24 mouse cellular contexts compared by ENCODE assay signal in the genomic region with DNA sequence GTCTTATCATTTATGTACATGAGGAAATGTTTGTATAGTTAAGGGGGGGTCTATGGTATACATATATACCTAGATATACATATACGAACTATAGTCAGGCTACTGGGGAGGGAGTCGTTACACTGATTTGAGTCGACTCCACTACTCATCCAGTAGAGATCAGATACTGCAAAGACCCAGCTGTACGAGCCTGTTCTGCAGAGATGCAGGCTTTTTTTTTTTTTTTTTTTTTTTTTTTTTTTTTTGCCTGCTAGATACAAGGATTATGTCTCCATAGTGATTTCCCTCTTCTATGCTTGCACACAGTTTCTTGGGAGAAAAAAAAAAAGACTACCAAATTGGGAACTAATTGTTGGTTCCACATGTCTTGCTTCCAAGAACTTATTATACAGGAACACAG.
DNase-seq lines count a peak whose midpoint lies in the region; ATAC-seq and TF ChIP-seq lines count a peak whose summit lies in the region.
"Had no signal": no experiment of that assay in that cellular context is flagged by ENCODE, and none has a peak within 500 bp of the region (broad histone marks: within the 10 kb centered on the region; RNA-seq: fewer than 3 reads in every experiment).

No protein-coding gene starts in this region.

- H3K4me2 ChIP-seq in forebrain, postnatal 0 days (ENCODE audit: low read depth): no peak overlapping the region
- no peak overlapping the region for H3K4me2 ChIP-seq in forebrain, embryonic 11.5 days (ENCODE audit: low read depth, low read length, severe bottlenecking)
- no peak overlapping the region for H3K4me2 ChIP-seq in midbrain, embryonic 14.5 days (ENCODE audit: low read length)
- no peak overlapping the region for H3K4me2 ChIP-seq in midbrain, postnatal 0 days (ENCODE audit: low read depth, low read length, poor library complexity, severe bottlenecking)
- H3K4me2 ChIP-seq: embryonic facial prominence, embryonic 12.5 days; forebrain, embryonic 12.5 days; heart, embryonic 11.5 days; hindbrain, embryonic 13.5 days had no signal

- DNase-seq in forebrain, postnatal 0 days: no peak
- DNase-seq in forebrain, embryonic 11.5 days (ENCODE audit: low spot score): no peak
- DNase-seq in layer of hippocampus, adult 2 months (ENCODE audit: low spot score in 2 of 2): no peak
- no peak for DNase-seq in layer of hippocampus, postnatal 10 days (ENCODE audit: low spot score in 2 of 2)
- DNase-seq in midbrain, embryonic 14.5 days: peak; percentile 33
- no peak for DNase-seq in midbrain, postnatal 0 days (ENCODE audit: low spot score)
- no peak for DNase-seq in adrenal gland, postnatal 10 days
- DNase-seq: adrenal gland, adult 8-10 months; B cell, adult 2 months; cerebellum, adult 11-12 months; cerebellum, adult 9-10 months; cerebellum, postnatal 25 days; gastrocnemius, postnatal 36 days; heart, adult 18-20 months; heart, postnatal 14 days had no signal

- H3K9me3 ChIP-seq in forebrain, postnatal 0 days (ENCODE audit: low read length): no peaks in the 10 kb centered on the region
- no peaks in the 10 kb centered on the region for H3K9me3 ChIP-seq in forebrain, embryonic 11.5 days (ENCODE audit: control insufficient read depth, low read length)
- H3K9me3 ChIP-seq in midbrain, embryonic 14.5 days (ENCODE audit: control insufficient read depth, low read length): no peaks in the 10 kb centered on the region
- no peaks in the 10 kb centered on the region for H3K9me3 ChIP-seq in midbrain, postnatal 0 days (ENCODE audit: low read length)
- H3K9me3 ChIP-seq: embryonic facial prominence, embryonic 12.5 days; forebrain, embryonic 12.5 days; heart, embryonic 15.5 days; hindbrain, embryonic 13.5 days had no signal

- H3K27me3 ChIP-seq in forebrain, postnatal 0 days (ENCODE audit: insufficient read depth, low read length): no peaks in the 10 kb centered on the region
- no peaks in the 10 kb centered on the region for H3K27me3 ChIP-seq in forebrain, embryonic 11.5 days (ENCODE audit: control insufficient read depth, insufficient read depth, low read length)
- no peaks in the 10 kb centered on the region for H3K27me3 ChIP-seq in midbrain, embryonic 14.5 days (ENCODE audit: control insufficient read depth, insufficient read depth, low read length)
- H3K27me3 ChIP-seq in midbrain, postnatal 0 days (ENCODE audit: insufficient read depth, low read length): no peaks in the 10 kb centered on the region
- H3K27me3 ChIP-seq: embryonic facial prominence, embryonic 12.5 days; forebrain, embryonic 12.5 days; heart, embryonic 15.5 days; hindbrain, embryonic 13.5 days had no signal

- peaks cover 24% of the 10 kb centered on the region for H3K36me3 ChIP-seq in forebrain, postnatal 0 days (ENCODE audit: insufficient read depth)
- no peaks in the 10 kb centered on the region for H3K36me3 ChIP-seq in forebrain, embryonic 11.5 days (ENCODE audit: control insufficient read depth, insufficient read depth, low read length)
- peaks cover 26% of the 10 kb centered on the region for H3K36me3 ChIP-seq in midbrain, embryonic 14.5 days (ENCODE audit: control insufficient read depth, insufficient read depth, low read length)
- peaks cover 8% of the 10 kb centered on the region; the same call in 1 of the 2 replicates for H3K36me3 ChIP-seq in midbrain, postnatal 0 days (ENCODE audit: insufficient read depth, low read length)
- H3K36me3 ChIP-seq: embryonic facial prominence, embryonic 12.5 days; forebrain, embryonic 12.5 days; heart, embryonic 15.5 days had no signal

- TF ChIP-seq CTCF in forebrain, postnatal 0 days (IDR thresholded peaks at IDR 0.05; ENCODE audit: low read depth): no peak
- no peak for TF ChIP-seq CTCF in layer of hippocampus, adult 2 months (conservative IDR thresholded peaks at IDR 0.05)
- TF ChIP-seq CTCF in midbrain, postnatal 0 days (IDR thresholded peaks at IDR 0.05): no peak
- no peak for TF ChIP-seq CTCF in olfactory bulb, adult 2 months (IDR thresholded peaks at IDR 0.05; ENCODE audit: insufficient read depth, low read depth, low read length)

- 44% methylated on average over 4 of the region's 4 CpGs for WGBS in forebrain, postnatal 0 days
- whole genome bisulfite sequencing in forebrain, embryonic 11.5 days: 70% methylated on average over 4 of the region's 4 CpGs
- whole genome bisulfite sequencing in midbrain, embryonic 14.5 days: 41% methylated on average over 4 of the region's 4 CpGs
- 29% methylated on average over 4 of the region's 4 CpGs for WGBS in midbrain, postnatal 0 days
- WGBS in olfactory bulb, adult 2 months: 25% methylated on average over 4 of the region's 4 CpGs

- no peak for TF ChIP-seq POLR2A in olfactory bulb, adult 2 months (IDR thresholded peaks at IDR 0.05; ENCODE audit: insufficient read depth, low read depth, low read length)

- no peaks in the 10 kb centered on the region for H3K4me1 ChIP-seq in forebrain, postnatal 0 days (ENCODE audit: insufficient read depth)
- H3K4me1 ChIP-seq in forebrain, embryonic 11.5 days (replicated peaks; ENCODE audit: control insufficient read depth, insufficient read depth, low read length): no peaks in the 10 kb centered on the region
- H3K4me1 ChIP-seq in midbrain, embryonic 14.5 days (ENCODE audit: control insufficient read depth, insufficient read depth, low read length): no peaks in the 10 kb centered on the region
- H3K4me1 ChIP-seq in midbrain, postnatal 0 days (ENCODE audit: insufficient read depth, low read length): no peaks in the 10 kb centered on the region
- peaks cover 29% of the 10 kb centered on the region for H3K4me1 ChIP-seq in olfactory bulb, adult 2 months (ENCODE audit: control insufficient read depth, insufficient read depth, low read length)
- H3K4me1 ChIP-seq: embryonic facial prominence, embryonic 12.5 days; forebrain, embryonic 12.5 days; heart, embryonic 15.5 days; hindbrain, embryonic 13.5 days had no signal

- peak; percentile 28; the same call in 1 of the 2 replicates for ATAC-seq in forebrain, postnatal 0 days
- ATAC-seq in forebrain, embryonic 11.5 days (replicated peaks; ENCODE audit: low FRiP score): no peak
- no peak for ATAC-seq in midbrain, embryonic 14.5 days (ENCODE audit: low FRiP score, low TSS enrichment)
- ATAC-seq in midbrain, postnatal 0 days (ENCODE audit: low FRiP score): no peak
- ATAC-seq: CD4-positive, CD25-positive, alpha-beta regulatory T cell, adult 4 months; forebrain, embryonic 16.5 days; hindbrain, postnatal 0 days had no signal

- no peak overlapping the region for H3K9ac ChIP-seq in forebrain, postnatal 0 days
- H3K9ac ChIP-seq in forebrain, embryonic 11.5 days (ENCODE audit: low read length): no peak overlapping the region
- H3K9ac ChIP-seq in midbrain, embryonic 14.5 days (replicated peaks; ENCODE audit: low read length): no peak overlapping the region
- H3K9ac ChIP-seq in midbrain, postnatal 0 days (replicated peaks; ENCODE audit: low read length, poor library complexity, severe bottlenecking): no peak overlapping the region
- H3K9ac ChIP-seq: embryonic facial prominence, embryonic 12.5 days; forebrain, embryonic 12.5 days; heart, embryonic 15.5 days; hindbrain, embryonic 13.5 days had no signal

- H3K27ac ChIP-seq in forebrain, postnatal 0 days (ENCODE audit: low read depth, low read length): no peak overlapping the region
- H3K27ac ChIP-seq in forebrain, embryonic 11.5 days (ENCODE audit: low read depth, low read length): no peak overlapping the region
- peak overlapping the region; percentile 65 for H3K27ac ChIP-seq in layer of hippocampus, adult 2 months
- no peak overlapping the region for H3K27ac ChIP-seq in midbrain, embryonic 14.5 days (replicated peaks; ENCODE audit: low read depth, low read length)
- no peak overlapping the region for H3K27ac ChIP-seq in midbrain, postnatal 0 days (ENCODE audit: low read depth, low read length)
- peak overlapping the region; percentile 86; the same call in 1 of the 2 replicates for H3K27ac ChIP-seq in olfactory bulb, adult 2 months (ENCODE audit: insufficient read depth, low read depth, low read length)
- H3K27ac ChIP-seq: embryonic facial prominence, embryonic 12.5 days; forebrain, embryonic 12.5 days; heart, embryonic 15.5 days; hindbrain, embryonic 13.5 days; hindbrain, postnatal 0 days had no signal

- no peak overlapping the region for H3K4me3 ChIP-seq in forebrain, postnatal 0 days (ENCODE audit: low read depth, low read length)
- no peak overlapping the region for H3K4me3 ChIP-seq in forebrain, embryonic 11.5 days (ENCODE audit: low read depth, low read length)
- no peak overlapping the region for H3K4me3 ChIP-seq in layer of hippocampus, adult 2 months
- H3K4me3 ChIP-seq in midbrain, embryonic 14.5 days (replicated peaks; ENCODE audit: low read depth, low read length): no peak overlapping the region
- H3K4me3 ChIP-seq in midbrain, postnatal 0 days (ENCODE audit: low read depth, low read length): no peak overlapping the region
- H3K4me3 ChIP-seq in olfactory bulb, adult 2 months (ENCODE audit: insufficient read depth, low read depth, low read length): no peak overlapping the region
- H3K4me3 ChIP-seq: embryonic facial prominence, embryonic 12.5 days; forebrain, embryonic 12.5 days; heart, embryonic 15.5 days; hindbrain, embryonic 13.5 days had no signal

Comparison
In these comparisons a context has a peak if more than half of its experiments do, and no peak if none do; other contexts are left out.
1. H3K27ac ChIP-seq: peak in layer of hippocampus, adult 2 months (single experiment) and olfactory bulb, adult 2 months (single experiment); none in forebrain, postnatal 0 days (single experiment), forebrain, embryonic 11.5 days (single experiment), midbrain, embryonic 14.5 days (single experiment) and midbrain, postnatal 0 days (single experiment).